Mouse (Mus musculus) hindbrain, embryonic 11.5 days (tissue): ENCODE measurements around the gene Gm26602. TPM values are rescaled to one million over a fixed set of nuclear protein-coding genes. Genes with fewer than 3 reads are reported as not detected.
"Not testable (repeated sequence)": the region's sequence is repeated elsewhere in the genome, so short reads cannot be mapped to it uniquely, and the experiment has no call there.

Experiments
- ATAC-seq: fragments of 200-750 bp; cut with Nextera tagmentation; 2 replicates; pipeline ENCODE4 v1.8.0; 2017; ENCODE audit warnings: mild to moderate bottlenecking, moderate TSS enrichment, moderate library complexity; ENCODE audit not compliant: low FRiP score
- DNase-seq: peaks from one replicate; pipeline ENCODE4 v3.0.0-alpha.2; 2015; ENCODE audit warnings: low spot score
- H3K27ac ChIP-seq: fragments of 300-500 bp; sonication (generic); 2 replicates; pipeline ENCODE4 v1.5.1; 2014; ENCODE audit warnings: mild to moderate bottlenecking, low read depth, low read length
- H3K27me3 ChIP-seq: fragments of 300-500 bp; sonication (generic); 2 replicates; pipeline ENCODE4 v1.6.1; 2014; ENCODE audit warnings: mild to moderate bottlenecking, low read length, moderate library complexity, mixed read lengths; ENCODE audit not compliant: control insufficient read depth, insufficient read depth
- H3K36me3 ChIP-seq: fragments of 300-500 bp; sonication (generic); 2 replicates; pipeline ENCODE4 v1.6.1; 2014; ENCODE audit warnings: mild to moderate bottlenecking, low read length, moderate library complexity, mixed read lengths; ENCODE audit not compliant: control insufficient read depth, insufficient read depth
- H3K4me1 ChIP-seq: fragments of 300-500 bp; sonication (generic); replicated peaks from 2 replicates; pipeline ENCODE4 v1.6.1; 2014; ENCODE audit warnings: low read length, mixed read lengths; ENCODE audit not compliant: control insufficient read depth, insufficient read depth
- H3K4me2 ChIP-seq: fragments of 300-500 bp; sonication (generic); replicated peaks from 2 replicates; pipeline ENCODE4 v1.6.1; 2014; ENCODE audit warnings: mild to moderate bottlenecking, low read depth, low read length
- H3K4me3 ChIP-seq: fragments of 300-500 bp; sonication (generic); 2 replicates; pipeline ENCODE4 v1.5.1; 2014; ENCODE audit warnings: low read depth, low read length
- H3K9ac ChIP-seq: fragments of 300-500 bp; sonication (generic); 2 replicates; pipeline ENCODE4 v1.6.1; 2014; ENCODE audit warnings: low read depth, low read length
- H3K9me3 ChIP-seq: fragments of 300-500 bp; sonication (generic); 2 replicates; pipeline ENCODE4 v1.6.1; 2016; ENCODE audit warnings: low read length; ENCODE audit not compliant: control insufficient read depth
- WGBS: fragments of 180-500 bp; shearing (Covaris S2); extraction: QIAGEN DNeasy Blood & Tissue Kit; methylation state at CpG from one replicate; pipeline ENCODE4 v1.1.7; 2014; 5-methylcytosine and 5-hydroxymethylcytosine counted together
- polyA plus RNA-seq: library from polyadenylated mRNA; unstranded; fragments of >200 nt; fragmentation: Nextera tagmentation; extraction: Ambion mirVana; gene quantifications from 2 replicates; pipeline ENCODE4 v1.2.1, GENCODE M21; 2014

Gm26602 gene
- polyA plus RNA-seq, 1 experiment from 2014 or later = 25.3 TPM

DNA sequence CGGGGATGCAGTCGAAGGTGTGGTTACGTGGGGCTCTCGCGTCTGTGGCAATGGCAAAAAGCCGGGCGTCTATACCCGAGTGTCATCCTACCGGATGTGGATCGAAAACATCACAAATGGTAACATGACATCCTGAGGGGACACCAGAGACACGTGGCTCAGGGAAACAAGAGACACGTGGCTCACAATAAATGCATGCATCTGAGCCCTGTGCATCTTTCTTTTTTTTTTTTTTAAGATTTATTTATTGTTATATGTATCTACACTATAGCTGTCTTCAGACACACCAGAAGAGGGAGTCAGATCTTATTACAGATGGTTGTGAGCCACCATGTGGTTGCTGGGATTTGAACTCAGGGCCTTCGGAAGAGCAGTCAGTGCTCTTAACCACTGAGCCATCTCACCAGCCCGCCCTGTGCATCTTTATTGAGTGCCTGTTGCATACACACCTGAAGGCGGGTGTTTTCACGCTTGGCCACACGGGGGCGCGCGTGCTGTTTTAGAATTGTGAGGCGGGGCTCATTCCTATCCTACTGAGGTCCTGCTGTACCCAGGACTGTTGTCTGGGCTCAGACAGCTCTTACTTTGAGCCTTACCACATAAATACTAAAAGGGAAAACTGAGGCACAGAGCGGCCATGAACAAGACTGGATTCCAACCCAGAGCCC lies 18.1 kb upstream of the Gm26602 start:
- not testable (repeated sequence) for H3K27ac ChIP-seq, H3K9ac ChIP-seq, H3K36me3 ChIP-seq, H3K4me1 ChIP-seq, H3K4me2 ChIP-seq, H3K4me3 ChIP-seq, H3K27me3 ChIP-seq, H3K9me3 ChIP-seq
- WGBS = 44% methylated on average over 22 of the region's 22 CpGs
- ATAC-seq (peak; percentile 62), DNase-seq (peak; percentile 91)

GRCm38 (mm10) chr10:79896306-79896705 lies 14.3 kb upstream of the Gm26602 start:
- Histone ChIP-seq H3K4me1 (peaks cover 5% of the 10 kb centered on the region), H3K27me3 (peaks cover 4% of the 10 kb centered on the region; the same call in 1 of the 2 replicates), H3K27ac (no peak overlapping the region), H3K9me3 (no peaks in the 10 kb centered on the region), H3K4me3 (no peak overlapping the region), H3K4me2 (no peak overlapping the region), H3K36me3 (no peaks in the 10 kb centered on the region), H3K9ac (no peak overlapping the region)
- ATAC-seq (no peak), DNase-seq (no peak)
- 93% methylated on average over 16 of the region's 16 CpGs for WGBS

DNA sequence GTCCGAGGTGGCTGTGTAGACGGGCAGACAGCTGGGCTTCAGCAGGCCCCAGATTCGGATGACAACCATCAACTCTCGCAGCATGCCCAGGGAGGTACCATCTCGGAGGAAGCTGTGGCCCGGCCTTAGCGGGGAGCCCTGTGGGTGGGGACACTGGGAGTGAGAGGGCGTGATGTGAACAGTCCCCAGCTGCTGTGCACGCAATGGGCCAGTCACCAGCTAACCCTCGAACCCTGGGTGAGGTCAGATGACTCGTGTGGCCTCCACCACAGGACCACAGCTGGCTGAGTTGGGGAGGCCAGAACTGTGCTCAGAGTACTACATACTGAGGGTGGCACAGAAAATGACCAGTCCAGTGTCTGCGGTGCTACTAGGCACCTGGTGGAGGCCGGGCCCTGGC lies 13.8 kb upstream of the Gm26602 start:
- WGBS = 85% methylated on average over 13 of the region's 13 CpGs
- Histone ChIP-seq H3K4me2 (no peak overlapping the region), H3K27ac (no peak overlapping the region), H3K27me3 (peaks cover 4% of the 10 kb centered on the region; the same call in 1 of the 2 replicates), H3K9me3 (no peaks in the 10 kb centered on the region), H3K36me3 (no peaks in the 10 kb centered on the region), H3K4me1 (peaks cover 7% of the 10 kb centered on the region), H3K4me3 (no peak overlapping the region), H3K9ac (no peak overlapping the region)
- DNase-seq (no peak), ATAC-seq (no peak)

- no peak for ATAC-seq
- H3K4me3 ChIP-seq = no peak overlapping the region
- peaks cover 7% of the 10 kb centered on the region for H3K4me1 ChIP-seq
- no peaks in the 10 kb centered on the region for H3K9me3 ChIP-seq
- peaks cover under 1% of the 10 kb centered on the region; the same call in 1 of the 2 replicates for H3K36me3 ChIP-seq
- WGBS = 57% methylated on average over 20 of the region's 20 CpGs
- no peak overlapping the region for H3K27ac ChIP-seq
- no peak overlapping the region for H3K9ac ChIP-seq
- no peak for DNase-seq
- no peak overlapping the region for H3K4me2 ChIP-seq
- peaks cover 4% of the 10 kb centered on the region; the same call in 1 of the 2 replicates for H3K27me3 ChIP-seq
Observed at GRCm38 (mm10) chr10:79897316-79898245, 13.1 kb upstream of the Gm26602 start.

DNA sequence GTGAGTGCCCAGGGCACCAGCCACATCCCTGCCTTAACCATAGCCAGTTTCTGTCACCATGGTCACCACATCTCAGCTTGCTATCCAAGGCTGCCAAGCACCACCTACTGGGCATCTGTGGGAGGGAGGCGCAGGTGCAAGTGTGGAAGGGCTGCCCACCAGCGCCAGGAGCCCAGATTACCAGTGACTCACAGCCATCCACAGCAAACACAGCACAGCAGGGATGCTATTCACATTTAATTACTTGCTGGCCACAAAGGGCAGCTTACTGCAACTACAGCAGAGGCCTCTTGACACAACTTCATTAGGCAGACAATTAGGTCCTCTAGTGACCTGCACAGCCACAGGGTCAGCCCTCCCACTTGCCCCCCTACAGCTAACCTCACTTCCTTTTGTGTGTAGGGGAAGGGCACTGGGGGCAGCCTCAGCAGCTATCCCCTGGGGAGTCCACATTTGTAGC lies 9.7 kb upstream of the Gm26602 start:
- 0 out of 2 replicates have a peak overlapping the region, but pooled peaks have one; percentile 36 for H3K27ac ChIP-seq
- peak; percentile 55 for ATAC-seq
- no peaks in the 10 kb centered on the region for H3K9me3 ChIP-seq
- peaks cover 3% of the 10 kb centered on the region; the same call in 1 of the 2 replicates for H3K36me3 ChIP-seq
- H3K27me3 ChIP-seq = peaks cover 4% of the 10 kb centered on the region; the same call in 1 of the 2 replicates
- no peak overlapping the region for H3K4me2 ChIP-seq
- peaks cover 7% of the 10 kb centered on the region for H3K4me1 ChIP-seq
- 15% methylated on average over 2 of the region's 2 CpGs for WGBS
- DNase-seq = peak; percentile 54
- H3K4me3 ChIP-seq = no peak overlapping the region
- 0 out of 2 replicates have a peak overlapping the region, but pooled peaks have one; percentile 23 for H3K9ac ChIP-seq

DNA sequence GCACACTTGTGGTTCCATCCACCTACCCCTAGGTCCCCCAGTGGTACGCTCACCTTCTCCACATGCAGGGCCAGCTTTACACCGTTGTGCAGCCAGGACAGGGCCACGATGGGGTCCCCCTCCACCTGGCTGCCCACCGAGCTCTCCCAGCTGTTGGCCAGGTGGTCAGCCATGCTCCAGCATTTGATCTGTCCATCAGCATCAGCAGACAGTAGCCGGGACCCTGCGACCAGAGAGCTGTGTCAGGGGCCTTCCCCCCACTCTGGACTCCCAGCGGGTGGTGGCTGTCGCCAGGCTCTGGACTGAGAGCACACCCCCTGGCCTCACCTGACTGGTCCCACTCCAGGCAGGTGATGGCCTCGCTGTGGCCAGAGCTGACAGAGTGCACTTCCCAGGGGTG lies 3.9 kb upstream of the Gm26602 start:
- no peak for ATAC-seq
- 90% methylated on average over 9 of the region's 9 CpGs for WGBS

DNA sequence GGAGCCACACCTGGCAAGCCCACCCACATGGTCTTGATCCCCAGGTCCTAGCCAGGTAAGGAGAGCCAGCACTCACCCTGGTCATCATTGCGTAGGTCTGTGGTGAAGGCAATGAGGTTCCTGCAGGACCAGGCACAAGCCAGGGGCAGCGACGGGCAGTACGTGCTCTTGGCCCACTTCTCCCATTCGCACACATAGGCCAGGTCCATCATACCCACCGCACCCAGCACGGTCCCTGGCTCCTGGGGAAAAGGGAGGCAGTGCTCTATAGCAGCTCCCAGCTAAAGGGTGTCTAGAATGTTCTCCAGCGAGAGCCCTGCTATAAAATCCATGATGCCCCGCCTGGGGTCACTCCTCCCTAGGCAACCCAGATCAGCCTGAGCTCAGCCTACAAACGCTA lies 3.2 kb upstream of the Gm26602 start:
- DNase-seq = no peak
- Histone ChIP-seq H3K9ac (no peak overlapping the region), H3K36me3 (peaks cover 3% of the 10 kb centered on the region; the same call in 1 of the 2 replicates), H3K27ac (no peak overlapping the region), H3K4me3 (no peak overlapping the region), H3K27me3 (no peaks in the 10 kb centered on the region; the same call in 1 of the 2 replicates), H3K4me1 (no peaks in the 10 kb centered on the region), H3K9me3 (no peaks in the 10 kb centered on the region), H3K4me2 (no peak overlapping the region)
- WGBS = 95% methylated on average over 10 of the region's 10 CpGs
- ATAC-seq = no peak

More for the DNA sequence above, 3.9 kb upstream of the Gm26602 start:
- Histone ChIP-seq H3K27me3 (no peaks in the 10 kb centered on the region; the same call in 1 of the 2 replicates), H3K9ac (no peak overlapping the region), H3K36me3 (peaks cover 3% of the 10 kb centered on the region; the same call in 1 of the 2 replicates), H3K4me2 (no peak overlapping the region), H3K4me1 (no peaks in the 10 kb centered on the region), H3K4me3 (no peak overlapping the region), H3K9me3 (no peaks in the 10 kb centered on the region), H3K27ac (no peak overlapping the region)
- DNase-seq = no peak

GRCm38 (mm10) chr10:79908167-79909091 lies 2.2 kb upstream of the Gm26602 start, which contains the start of gene Med16:
Gene Med16, minus strand, starts transcription at chr10:79908923.
- Histone ChIP-seq H3K4me2 (peak within 1 kb of the TSS; percentile 42), H3K36me3 (no peaks in the 10 kb centered on the region), H3K4me3 (peak within 1 kb of the TSS; percentile 65), H3K27me3 (no peaks in the 10 kb centered on the region), H3K27ac (peak within 1 kb of the TSS; percentile 96), H3K9me3 (no peaks in the 10 kb centered on the region), H3K4me1 (no peaks in the 10 kb centered on the region), H3K9ac (peak within 1 kb of the TSS; percentile 85)
- peak; percentile 95 for ATAC-seq
- 2% methylated on average over 52 of the region's 52 CpGs for WGBS
- DNase-seq = peak; percentile 97
